Mouse (Mus musculus) liver, embryonic 13.5 days (tissue): Measurements from ENCODE around the gene Apc2. TPM values are rescaled to one million over a fixed set of nuclear protein-coding genes. Genes with fewer than 3 reads are reported as not detected.
A peak's percentile ranks its signal among the peaks of the same experiment; 100 is the strongest.

Experiments
- ATAC-seq: fragments of 200-750 bp; cut with Nextera tagmentation; 2 replicates; pipeline ENCODE4 v1.8.0; 2017; ENCODE audit warnings: low read depth, mild to moderate bottlenecking, moderate number of reproducible peaks, moderate library complexity
- DNase-seq: peaks from one replicate; pipeline ENCODE4 v3.0.0; 2022
- H3K27ac ChIP-seq: fragments of 300-500 bp; sonication (generic); 2 replicates; pipeline ENCODE4 v1.5.1; 2015; ENCODE audit warnings: moderate library complexity, mild to moderate bottlenecking, inconsistent platforms
- H3K27me3 ChIP-seq: fragments of 300-500 bp; sonication (generic); 2 replicates; pipeline ENCODE4 v1.6.1; 2015; ENCODE audit warnings: mild to moderate bottlenecking, inconsistent platforms
- H3K36me3 ChIP-seq: fragments of 300-500 bp; sonication (generic); 2 replicates; pipeline ENCODE4 v1.6.1; 2015; ENCODE audit warnings: mild to moderate bottlenecking, inconsistent platforms
- H3K4me1 ChIP-seq: fragments of 300-500 bp; sonication (generic); replicated peaks from 2 replicates; pipeline ENCODE4 v1.6.1; 2015; ENCODE audit warnings: inconsistent platforms
- H3K4me2 ChIP-seq: fragments of 300-500 bp; sonication (generic); 2 replicates; pipeline ENCODE4 v1.6.1; 2015; ENCODE audit warnings: inconsistent platforms, mild to moderate bottlenecking, moderate library complexity
- H3K4me3 ChIP-seq: fragments of 300-500 bp; sonication (generic); replicated peaks from 2 replicates; pipeline ENCODE4 v1.5.1; 2015; ENCODE audit warnings: mild to moderate bottlenecking, inconsistent platforms
- H3K9ac ChIP-seq: fragments of 300-500 bp; sonication (generic); 2 replicates; pipeline ENCODE4 v1.6.1; 2015; ENCODE audit warnings: mild to moderate bottlenecking, inconsistent platforms
- H3K9me3 ChIP-seq: fragments of 300-500 bp; sonication (generic); replicated peaks from 2 replicates; pipeline ENCODE4 v1.6.1; 2016; ENCODE audit warnings: inconsistent platforms
- WGBS: fragments of 180-500 bp; shearing (Covaris S2); methylation state at CpG from one replicate; pipeline ENCODE4 v1.1.7; 2015; ENCODE audit not compliant: insufficient replicate concordance; 5-methylcytosine and 5-hydroxymethylcytosine counted together
- microRNA-seq: library from miRNA; unstranded; fragments of <30 nt; microRNA quantifications from one replicate; pipeline ENCODE4, GENCODE M21; 2016
- polyA plus RNA-seq: library from polyadenylated mRNA; unstranded; fragments of >200 nt; fragmentation: Nextera tagmentation; extraction: Ambion mirVana; gene quantifications from 2 replicates; pipeline ENCODE4 v1.2.1, GENCODE M21; 2015

The Apc2 gene
- polyA plus RNA-seq, 1 experiment from 2014 or later: 0.24 TPM

GRCm38 (mm10) chr10:80365736-80366135, 70.0 kb downstream of the Apc2 start:
- H3K27ac ChIP-seq: no peak overlapping the region
- DNase-seq (no peak), ATAC-seq (no peak)
- no peak overlapping the region for H3K4me2 ChIP-seq
- no peaks in the 10 kb centered on the region for H3K9me3 ChIP-seq
- H3K36me3 ChIP-seq: no peaks in the 10 kb centered on the region
- 41% methylated on average over 6 of the region's 6 CpGs for WGBS
- peaks cover 70% of the 10 kb centered on the region for H3K27me3 ChIP-seq
- H3K4me1 ChIP-seq: no peaks in the 10 kb centered on the region
- H3K9ac ChIP-seq: no peak overlapping the region
- no peak overlapping the region for H3K4me3 ChIP-seq

Small RNA genes within 50 kb of the gene (microRNA-seq; reads per million reads assigned to microRNA genes)
- 2.9 reads per million, percentile 3 among the genes with 10 or more reads in this experiment for gene Mir6911

Other genes with a start within 250 kb of the Apc2 start
- gene Gpx4, start 248.8 kb upstream of the Apc2 start, polyA plus RNA-seq: 677 TPM in 2 replicates
- 9.2 and 9.9 TPM in 2 replicates for gene Sbno2, start 190.4 kb upstream of the Apc2 start, polyA plus RNA-seq
- 16.2 and 18.3 TPM in 2 replicates for gene Stk11, start 180.2 kb upstream of the Apc2 start, polyA plus RNA-seq
- 358 and 362 TPM in 2 replicates for gene Atp5d, start 157.3 kb upstream of the Apc2 start, polyA plus RNA-seq
- 0.54 and 0.69 TPM in 2 replicates for gene Cbarp, start 155.1 kb upstream of the Apc2 start, polyA plus RNA-seq
- 3.0 and 3.3 TPM in 2 replicates for gene Midn, start 147.7 kb upstream of the Apc2 start, polyA plus RNA-seq
- 19.5 and 21.9 TPM in 2 replicates for gene Cirbp, start 130.0 kb upstream of the Apc2 start, polyA plus RNA-seq
- 14.8 and 15.1 TPM in 2 replicates for gene 1600002K03Rik, start 123.0 kb upstream of the Apc2 start, polyA plus RNA-seq
- 0.98 and 1.1 TPM in 2 replicates for gene Efna2, start 116.5 kb upstream of the Apc2 start, polyA plus RNA-seq
- gene Mum1, start 69.5 kb upstream of the Apc2 start, polyA plus RNA-seq: 26.1 and 26.5 TPM in 2 replicates
- 241 and 294 TPM in 2 replicates for gene Ndufs7, start 46.9 kb upstream of the Apc2 start, polyA plus RNA-seq
- 53.5 and 57.2 TPM in 2 replicates for gene Gamt, start 35.0 kb upstream of the Apc2 start, polyA plus RNA-seq
- 33.5 and 34.7 TPM in 2 replicates for gene Dazap1, start 34.5 kb upstream of the Apc2 start, polyA plus RNA-seq
- 792 and 836 TPM in 2 replicates for gene Rps15, start 3.5 kb upstream of the Apc2 start, polyA plus RNA-seq
- gene 2310011J03Rik, start 24.6 kb downstream of the Apc2 start, polyA plus RNA-seq: 42.3 and 43.7 TPM in 2 replicates
- gene Pcsk4, start 33.5 kb downstream of the Apc2 start, polyA plus RNA-seq: 5.3 TPM in 2 replicates
- 50.9 and 65.0 TPM in 2 replicates for gene Reep6, start 34.0 kb downstream of the Apc2 start, polyA plus RNA-seq
- 1.8 and 2.5 TPM in 2 replicates for gene Adamtsl5, start 52.4 kb downstream of the Apc2 start, polyA plus RNA-seq
- 0.12 TPM in 1 of 2 replicates, not detected in the other for gene Plk5, start 60.5 kb downstream of the Apc2 start, polyA plus RNA-seq
- gene Mex3d, start 91.7 kb downstream of the Apc2 start, polyA plus RNA-seq: 1.0 and 1.1 TPM in 2 replicates
- gene Mbd3, start 103.6 kb downstream of the Apc2 start, polyA plus RNA-seq: 81.2 and 87.4 TPM in 2 replicates
- gene Uqcr11, start 110.9 kb downstream of the Apc2 start, polyA plus RNA-seq: 474 and 603 TPM in 2 replicates
- gene Tcf3, start 137.7 kb downstream of the Apc2 start, polyA plus RNA-seq: 55.2 and 56.2 TPM in 2 replicates
- 0.02 TPM in 1 of 2 replicates, not detected in the other for gene Onecut3, start 198.9 kb downstream of the Apc2 start, polyA plus RNA-seq
- 0.02 and 0.03 TPM in 2 replicates for gene Atp8b3, start 243.1 kb downstream of the Apc2 start, polyA plus RNA-seq